Mouse (Mus musculus): Measurements from ENCODE around the gene Dnah6. TPM values are rescaled to one million over a fixed set of nuclear protein-coding genes. Genes with fewer than 3 reads are reported as not detected.

The Dnah6 gene
- total RNA-seq, 2 experiments from 2014 or later: 0.12 to 0.21 TPM

Other genes starting within 250 kb of the Dnah6 start
- gene Suclg1, start 26.7 kb upstream of the Dnah6 start, total RNA-seq (2021): 100 to 1,000 TPM; 856 to 921 TPM
- gene 4931417E11Rik, start 248.0 kb upstream of the Dnah6 start, total RNA-seq (2021): not detected

Measured in adrenal gland, postnatal 10 days (tissue).